Mouse (Mus musculus) erythroblast, embryonic 14.5 days (primary cell): ENCODE data around the gene Mrps17. TPM values are rescaled to one million over a fixed set of nuclear protein-coding genes. Genes with fewer than 3 reads are reported as not detected.

ENCODE experiments used
- H3K27me3 ChIP-seq: 2 replicates; pipeline ENCODE4 v1.6.1; 2012; ENCODE audit warnings: inconsistent platforms; ENCODE audit not compliant: control insufficient read depth
- H3K36me3 ChIP-seq: 2 replicates; pipeline ENCODE4 v1.6.1; 2012; ENCODE audit warnings: mild to moderate bottlenecking, inconsistent platforms; ENCODE audit not compliant: control insufficient read depth
- H3K4me1 ChIP-seq: 2 replicates; pipeline ENCODE4 v1.6.1; 2012; ENCODE audit warnings: inconsistent platforms; ENCODE audit not compliant: control insufficient read depth
- H3K4me3 ChIP-seq: replicated peaks from 2 replicates; pipeline ENCODE3; 2012; ENCODE audit warnings: moderate library complexity, mild to moderate bottlenecking, inconsistent platforms
- H3K9me3 ChIP-seq: 2 replicates; pipeline ENCODE4 v1.6.1; 2012; ENCODE audit warnings: low read length, inconsistent platforms, mixed read lengths; ENCODE audit not compliant: control insufficient read depth
- GATA1 ChIP-seq: IDR thresholded peaks from 2 replicates; pipeline ENCODE4 v1.6.1; 2012; ENCODE audit warnings: low read length, inconsistent platforms, mixed read lengths
- TAL1 ChIP-seq: IDR thresholded peaks from 3 replicates; pipeline ENCODE4 v1.6.1; 2012; ENCODE audit warnings: low read length, inconsistent platforms, mixed read lengths
- polyA plus RNA-seq: library from polyadenylated mRNA; stranded (reverse); fragments of >175 nt; gene quantifications from 2 replicates; pipeline ENCODE4 v1.2.3, GENCODE M21; 2012

Mrps17 gene
- polyA plus RNA-seq, 1 experiment = 1.6 TPM

- peaks cover 2% of the 10 kb centered on the region for H3K36me3 ChIP-seq
- peak overlapping the region; percentile 43 for H3K4me3 ChIP-seq
- no peak for TF ChIP-seq TAL1
- TF ChIP-seq GATA1 = no peak
- H3K9me3 ChIP-seq = no peaks in the 10 kb centered on the region
- H3K4me1 ChIP-seq = peaks cover 63% of the 10 kb centered on the region
- H3K27me3 ChIP-seq = no peaks in the 10 kb centered on the region
These were observed 14.0 kb downstream of the Mrps17 start for GRCm38 (mm10) chr5:129729286-129729685.

- peaks cover 62% of the 10 kb centered on the region for H3K4me1 ChIP-seq
- H3K4me3 ChIP-seq = peak overlapping the region; percentile 39
- peaks cover 7% of the 10 kb centered on the region for H3K36me3 ChIP-seq
- no peaks in the 10 kb centered on the region for H3K27me3 ChIP-seq
- no peaks in the 10 kb centered on the region for H3K9me3 ChIP-seq
- TF ChIP-seq GATA1 (no peak), TAL1 (no peak)
These were observed 15.0 kb downstream of the Mrps17 start for GRCm38 (mm10) chr5:129730344-129730743.

- Histone ChIP-seq H3K4me1 (peaks cover 58% of the 10 kb centered on the region), H3K36me3 (peaks cover 7% of the 10 kb centered on the region), H3K27me3 (no peaks in the 10 kb centered on the region), H3K4me3 (no peak overlapping the region), H3K9me3 (no peaks in the 10 kb centered on the region)
- TF ChIP-seq GATA1 (no peak), TAL1 (no peak)
These were observed 15.7 kb downstream of the Mrps17 start for GRCm38 (mm10) chr5:129731021-129731420.

- H3K36me3 ChIP-seq = peaks cover 38% of the 10 kb centered on the region
- no peak overlapping the region for H3K4me3 ChIP-seq
- H3K9me3 ChIP-seq = 0 out of 2 replicates have a peak, but pooled peaks cover 5% of the 10 kb centered on the region
- H3K4me1 ChIP-seq = peaks cover 39% of the 10 kb centered on the region
- H3K27me3 ChIP-seq = no peaks in the 10 kb centered on the region
- no peak for TF ChIP-seq TAL1
- TF ChIP-seq GATA1 = no peak
These were observed 25.7 kb downstream of the Mrps17 start for GRCm38 (mm10) chr5:129740976-129741375.

- 0 out of 2 replicates have a peak, but pooled peaks cover 5% of the 10 kb centered on the region for H3K9me3 ChIP-seq
- peaks cover 52% of the 10 kb centered on the region for H3K36me3 ChIP-seq
- no peaks in the 10 kb centered on the region for H3K27me3 ChIP-seq
- TF ChIP-seq GATA1 = peak; percentile 28; the same call in 1 of the 2 replicates
- no peak for TF ChIP-seq TAL1
- peaks cover 39% of the 10 kb centered on the region for H3K4me1 ChIP-seq
- peak overlapping the region; percentile 19 for H3K4me3 ChIP-seq
These were observed 27.7 kb downstream of the Mrps17 start for GRCm38 (mm10) chr5:129742903-129743488.

GRCm38 (mm10) chr5:129744050-129744449, 28.8 kb downstream of the Mrps17 start:
- Histone ChIP-seq H3K4me3 (no peak overlapping the region), H3K4me1 (peaks cover 39% of the 10 kb centered on the region), H3K27me3 (no peaks in the 10 kb centered on the region), H3K9me3 (0 out of 2 replicates have a peak, but pooled peaks cover 5% of the 10 kb centered on the region), H3K36me3 (peaks cover 60% of the 10 kb centered on the region)
- TF ChIP-seq GATA1 (no peak), TAL1 (no peak)

- H3K9me3 ChIP-seq = no peaks in the 10 kb centered on the region
- TF ChIP-seq TAL1 = no peak
- no peak for TF ChIP-seq GATA1
These were observed 41.6 kb downstream of the Mrps17 start for GRCm38 (mm10) chr5:129756886-129757285.

GRCm38 (mm10) chr5:129759929-129760480, 44.7 kb downstream of the Mrps17 start:
- Histone ChIP-seq H3K9me3 (no peaks in the 10 kb centered on the region), H3K36me3 (peaks cover 15% of the 10 kb centered on the region), H3K4me3 (no peak overlapping the region), H3K4me1 (peaks cover 2% of the 10 kb centered on the region; the same call in 1 of the 2 replicates), H3K27me3 (no peaks in the 10 kb centered on the region)
- TF ChIP-seq TAL1 (no peak), GATA1 (no peak)

More at GRCm38 (mm10) chr5:129756886-129757285, 41.6 kb downstream of the Mrps17 start:
- Histone ChIP-seq H3K36me3 (peaks cover 16% of the 10 kb centered on the region), H3K4me3 (no peak overlapping the region), H3K4me1 (peaks cover 2% of the 10 kb centered on the region; the same call in 1 of the 2 replicates), H3K27me3 (no peaks in the 10 kb centered on the region)

GRCm38 (mm10) chr5:129761865-129762540, 46.7 kb downstream of the Mrps17 start:
- TF ChIP-seq GATA1 (no peak), TAL1 (no peak)
- H3K36me3 ChIP-seq = peaks cover 26% of the 10 kb centered on the region
- no peaks in the 10 kb centered on the region for H3K9me3 ChIP-seq
- H3K27me3 ChIP-seq = no peaks in the 10 kb centered on the region
- H3K4me3 ChIP-seq = no peak overlapping the region
- peaks cover 2% of the 10 kb centered on the region; the same call in 1 of the 2 replicates for H3K4me1 ChIP-seq
